Mouse (Mus musculus): ENCODE measurements around the gene Tnfsfm13. TPM values are rescaled to one million over a fixed set of nuclear protein-coding genes. Genes with fewer than 3 reads are reported as not detected.
A peak's percentile ranks its signal among the peaks of the same experiment; 100 is the strongest.

Gene Tnfsfm13
- polyA plus RNA-seq, 1 experiment from 2014 or later, result 1.8 TPM

- Histone ChIP-seq H3K4me3 (no peak overlapping the region), H3K9ac (no peak overlapping the region), H3K27ac (no peak overlapping the region), H3K4me2 (no peak overlapping the region), H3K36me3 (replicated peaks) (peaks cover 50% of the 10 kb centered on the region), H3K27me3 (replicated peaks) (no peaks in the 10 kb centered on the region), H3K4me1 (peaks cover 38% of the 10 kb centered on the region), H3K9me3 (no peaks in the 10 kb centered on the region)
- ATAC-seq (replicated peaks), result no peak
- whole genome bisulfite sequencing, result 91% methylated on average over 3 of the region's 3 CpGs
Observed at GRCm38 (mm10) chr11:69666665-69667005, 29.3 kb downstream of the Tnfsfm13 start.

- ATAC-seq (replicated peaks), result no peak
Observed at GRCm38 (mm10) chr11:69665961-69666664, 29.8 kb downstream of the Tnfsfm13 start, which contains the start of gene Cd68. Gene Cd68, minus strand, starts transcription at chr11:69666153.

GRCm38 (mm10) chr11:69665457-69665960 is 30.4 kb downstream of the Tnfsfm13 start:
- peaks cover 50% of the 10 kb centered on the region for H3K36me3 ChIP-seq (replicated peaks)
- 0 out of 2 replicates have a peak overlapping the region, but pooled peaks have one; percentile 17 for H3K27ac ChIP-seq

More at GRCm38 (mm10) chr11:69665961-69666664, 29.8 kb downstream of the Tnfsfm13 start, which contains the start of gene Cd68:
- 32% methylated on average over 7 of the region's 7 CpGs for WGBS
- Histone ChIP-seq H3K27me3 (replicated peaks) (no peaks in the 10 kb centered on the region), H3K9ac (no peak within 1 kb of the TSS), H3K9me3 (no peaks in the 10 kb centered on the region), H3K36me3 (replicated peaks) (peaks cover 50% of the 10 kb centered on the region), H3K27ac (peak within 1 kb of the TSS; percentile 17; the same call in 1 of the 2 replicates), H3K4me3 (no peak within 1 kb of the TSS), H3K4me1 (peaks cover 43% of the 10 kb centered on the region), H3K4me2 (no peak within 1 kb of the TSS)

GRCm38 (mm10) chr11:69664841-69665240 is 31.1 kb downstream of the Tnfsfm13 start:
- H3K4me2 ChIP-seq, result no peak overlapping the region
- peaks cover 49% of the 10 kb centered on the region for H3K36me3 ChIP-seq (replicated peaks)
- H3K27me3 ChIP-seq (replicated peaks), result no peaks in the 10 kb centered on the region
- H3K9me3 ChIP-seq, result no peaks in the 10 kb centered on the region
- H3K4me1 ChIP-seq, result peaks cover 41% of the 10 kb centered on the region
- no peak overlapping the region for H3K27ac ChIP-seq
- ATAC-seq (replicated peaks), result no peak
- 93% methylated on average over 7 of the region's 7 CpGs for WGBS
- no peak overlapping the region for H3K4me3 ChIP-seq
- H3K9ac ChIP-seq, result no peak overlapping the region

More at GRCm38 (mm10) chr11:69665457-69665960, 30.4 kb downstream of the Tnfsfm13 start:
- 83% methylated on average over 9 of the region's 9 CpGs for WGBS
- no peaks in the 10 kb centered on the region for H3K9me3 ChIP-seq
- no peak overlapping the region for H3K4me2 ChIP-seq
- H3K4me1 ChIP-seq, result peaks cover 43% of the 10 kb centered on the region
- H3K4me3 ChIP-seq, result no peak overlapping the region
- no peak overlapping the region for H3K9ac ChIP-seq
- no peaks in the 10 kb centered on the region for H3K27me3 ChIP-seq (replicated peaks)
- no peak for ATAC-seq (replicated peaks)

DNA sequence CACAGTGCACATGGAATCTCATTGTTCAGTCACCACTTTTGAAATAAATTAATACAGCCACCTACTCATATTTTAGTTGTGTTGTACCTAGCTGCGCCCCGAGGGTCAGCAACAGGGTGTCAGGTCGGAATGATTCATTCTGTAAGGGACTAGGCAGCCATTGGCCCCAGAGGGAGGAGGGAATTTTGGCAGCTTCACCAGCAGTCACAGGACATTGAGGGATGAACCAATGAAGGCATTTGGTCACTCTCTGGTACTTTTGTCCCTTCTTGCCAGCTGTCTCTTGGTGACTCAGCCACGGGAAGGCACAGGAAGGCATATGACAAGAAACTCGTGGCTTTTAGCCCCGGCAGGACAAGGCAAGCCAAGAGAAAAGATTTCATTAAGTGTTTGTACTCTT is 32.1 kb downstream of the Tnfsfm13 start:
- H3K4me3 ChIP-seq, result no peak overlapping the region
- ATAC-seq (replicated peaks), result no peak
- H3K4me2 ChIP-seq, result no peak overlapping the region
- peak overlapping the region; percentile 97 for H3K27ac ChIP-seq
- H3K36me3 ChIP-seq (replicated peaks), result peaks cover 43% of the 10 kb centered on the region
- no peaks in the 10 kb centered on the region for H3K9me3 ChIP-seq
- H3K9ac ChIP-seq, result no peak overlapping the region
- peaks cover 32% of the 10 kb centered on the region for H3K4me1 ChIP-seq
- WGBS, result 89% methylated on average over 6 of the region's 6 CpGs
- no peaks in the 10 kb centered on the region for H3K27me3 ChIP-seq (replicated peaks)

DNA sequence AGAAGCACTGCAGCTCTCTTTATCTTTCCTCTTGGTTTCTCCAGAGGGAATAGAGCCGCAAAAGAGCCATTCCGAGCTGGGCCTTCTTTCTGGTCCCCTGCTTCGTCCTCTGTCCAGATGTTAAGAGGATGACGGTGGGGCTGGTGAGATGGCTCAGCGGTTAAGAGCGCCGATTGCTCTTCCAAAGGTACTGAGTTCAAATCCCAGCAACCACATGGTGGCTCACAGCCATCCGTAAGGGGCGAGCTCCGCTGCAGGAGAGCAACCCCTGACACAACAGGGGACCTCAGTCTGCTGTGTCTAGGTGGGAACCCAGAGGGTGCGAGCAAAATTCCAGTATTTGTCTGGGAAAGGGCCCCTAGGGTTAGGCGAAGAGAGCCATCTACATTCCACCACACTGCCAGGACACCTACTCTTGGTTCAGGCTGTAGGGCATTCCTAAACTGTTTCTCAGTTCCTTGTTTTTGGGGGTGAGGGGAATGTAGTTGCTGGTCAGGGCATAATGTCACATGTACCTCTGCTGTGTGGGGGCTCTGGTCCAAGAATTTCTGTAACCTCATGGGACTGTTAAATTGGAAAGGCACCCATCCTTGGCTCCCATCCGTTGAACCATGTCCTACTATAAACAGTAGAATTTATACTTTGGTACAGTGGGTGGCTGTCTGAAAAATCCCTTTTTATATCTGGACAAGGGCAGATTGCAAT is 32.8 kb downstream of the Tnfsfm13 start:
- WGBS, result 70% methylated on average over 13 of the region's 13 CpGs
- peak; percentile 41 for ATAC-seq (replicated peaks)
- Histone ChIP-seq H3K27me3 (replicated peaks) (no peaks in the 10 kb centered on the region), H3K4me1 (peaks cover 28% of the 10 kb centered on the region), H3K9me3 (no peaks in the 10 kb centered on the region), H3K4me3 (peak overlapping the region; percentile 67), H3K27ac (peak overlapping the region; percentile 97), H3K36me3 (replicated peaks) (peaks cover 37% of the 10 kb centered on the region), H3K9ac (peak overlapping the region; percentile 48), H3K4me2 (peak overlapping the region; percentile 61)

DNA sequence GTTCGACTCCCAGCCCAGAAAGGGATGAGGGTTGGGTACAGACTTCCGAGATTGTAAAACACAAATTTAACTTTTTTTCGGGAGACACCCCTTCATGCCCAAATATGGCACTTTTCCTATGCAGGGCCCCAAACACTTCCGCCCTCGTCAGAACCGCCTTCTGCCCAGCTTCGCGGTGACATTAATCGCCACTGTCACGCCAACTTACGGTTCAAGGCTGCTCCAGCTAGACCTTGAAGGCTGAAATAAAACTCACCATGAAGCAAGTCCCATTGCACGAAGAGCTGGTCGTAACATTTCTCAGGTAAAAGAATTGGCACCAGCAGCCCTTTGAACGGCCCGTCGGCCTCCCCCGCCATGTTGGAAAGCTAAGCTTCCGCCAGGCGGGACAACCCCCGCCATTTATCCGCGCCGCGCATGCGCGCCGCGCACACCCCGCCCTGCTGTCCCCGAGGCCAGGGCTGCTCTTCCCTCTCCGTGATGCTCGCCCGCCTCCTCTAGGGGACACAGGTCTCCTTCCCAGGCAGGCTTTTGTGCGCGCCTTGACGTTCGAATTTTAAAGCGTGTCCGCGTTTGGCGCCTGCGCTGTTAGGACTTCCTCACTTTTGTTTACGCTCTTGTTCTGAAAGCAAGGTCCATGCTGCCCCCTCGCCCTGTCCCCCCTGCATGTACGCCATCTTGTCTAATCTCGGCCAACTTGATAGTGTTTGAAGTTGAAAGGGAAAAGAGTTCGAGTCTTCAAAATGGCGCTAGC is 33.5 kb downstream of the Tnfsfm13 start, which contains the start of gene Mpdu1:
TSS of gene Mpdu1 (minus strand) at position 430 of the 754 bp plus-strand sequence.
- Histone ChIP-seq H3K9me3 (no peaks in the 10 kb centered on the region), H3K4me3 (peak within 1 kb of the TSS; percentile 67), H3K4me2 (peak within 1 kb of the TSS; percentile 61), H3K4me1 (peaks cover 28% of the 10 kb centered on the region), H3K27me3 (replicated peaks) (no peaks in the 10 kb centered on the region), H3K36me3 (replicated peaks) (peaks cover 38% of the 10 kb centered on the region), H3K9ac (peak within 1 kb of the TSS; percentile 69), H3K27ac (peak within 1 kb of the TSS; percentile 97)
- ATAC-seq (replicated peaks), result peak; percentile 95
- under 1% methylated on average over 48 of the region's 48 CpGs for WGBS

DNA sequence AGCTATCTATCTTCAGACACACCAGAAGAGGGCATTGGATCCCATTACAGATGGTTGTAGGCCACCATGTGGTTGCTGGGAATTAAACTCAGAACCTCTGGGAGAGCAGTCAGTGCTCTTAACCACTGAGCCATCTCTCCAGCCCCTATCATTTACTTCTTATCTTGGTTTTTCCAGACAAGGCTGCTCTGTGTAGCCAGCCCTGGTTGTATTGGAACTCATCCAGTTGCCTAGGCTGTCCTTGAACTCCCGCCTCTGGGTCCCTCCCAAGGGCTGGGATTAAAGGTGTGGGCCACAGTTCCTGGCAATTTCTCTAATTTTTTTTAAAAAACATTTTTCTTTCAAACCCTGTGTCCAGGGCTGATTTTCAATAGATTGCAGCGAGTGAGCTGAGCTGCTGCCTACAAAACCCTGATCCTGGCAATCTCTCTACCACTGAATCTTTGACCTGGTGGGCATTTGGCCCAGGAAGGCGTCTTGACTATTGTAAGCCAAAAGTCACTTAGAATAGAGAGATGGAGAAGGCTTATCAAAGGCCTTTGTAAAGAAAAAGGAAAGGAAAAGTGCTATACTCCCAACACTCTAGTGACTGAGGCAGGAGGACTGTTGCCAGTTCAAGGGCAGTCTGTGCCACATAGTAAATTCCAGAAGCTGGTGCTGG is 34.5 kb downstream of the Tnfsfm13 start:
- no peaks in the 10 kb centered on the region for H3K27me3 ChIP-seq (replicated peaks)
- H3K4me3 ChIP-seq, result peak overlapping the region; percentile 67
- H3K27ac ChIP-seq, result peak overlapping the region; percentile 97
- WGBS, result 76% methylated on average over 3 of the region's 3 CpGs
- H3K9me3 ChIP-seq, result no peaks in the 10 kb centered on the region
- H3K9ac ChIP-seq, result peak overlapping the region; percentile 69
- no peak for ATAC-seq (replicated peaks)
- H3K36me3 ChIP-seq (replicated peaks), result peaks cover 42% of the 10 kb centered on the region
- H3K4me2 ChIP-seq, result peak overlapping the region; percentile 61
- H3K4me1 ChIP-seq, result peaks cover 31% of the 10 kb centered on the region

- H3K9ac ChIP-seq, result no peak overlapping the region
- peaks cover 26% of the 10 kb centered on the region for H3K4me1 ChIP-seq
- no peak overlapping the region for H3K4me2 ChIP-seq
- WGBS, result 87% methylated on average over 15 of the region's 15 CpGs
- H3K4me3 ChIP-seq, result no peak overlapping the region
- H3K27ac ChIP-seq, result no peak overlapping the region
- H3K36me3 ChIP-seq (replicated peaks), result peaks cover 25% of the 10 kb centered on the region
- no peaks in the 10 kb centered on the region for H3K9me3 ChIP-seq
- no peaks in the 10 kb centered on the region for H3K27me3 ChIP-seq (replicated peaks)
- no peak for ATAC-seq (replicated peaks)
Observed at GRCm38 (mm10) chr11:69657462-69657881, 38.4 kb downstream of the Tnfsfm13 start.

GRCm38 (mm10) chr11:69656617-69657461 is 39.1 kb downstream of the Tnfsfm13 start:
- Histone ChIP-seq H3K27me3 (replicated peaks) (no peaks in the 10 kb centered on the region), H3K4me3 (no peak overlapping the region), H3K36me3 (replicated peaks) (peaks cover 32% of the 10 kb centered on the region), H3K9me3 (no peaks in the 10 kb centered on the region), H3K27ac (no peak overlapping the region), H3K4me1 (peaks cover 26% of the 10 kb centered on the region), H3K4me2 (no peak overlapping the region), H3K9ac (no peak overlapping the region)
- no peak for ATAC-seq (replicated peaks)
- 83% methylated on average over 10 of the region's 10 CpGs for WGBS

- H3K4me1 ChIP-seq, result peaks cover 18% of the 10 kb centered on the region
- no peak overlapping the region for H3K4me3 ChIP-seq
- no peaks in the 10 kb centered on the region for H3K27me3 ChIP-seq (replicated peaks)
- H3K27ac ChIP-seq, result no peak overlapping the region
- H3K36me3 ChIP-seq (replicated peaks), result peaks cover 38% of the 10 kb centered on the region
- H3K9ac ChIP-seq, result no peak overlapping the region
- ATAC-seq (replicated peaks), result no peak
- H3K9me3 ChIP-seq, result no peaks in the 10 kb centered on the region
- WGBS, result 89% methylated on average over 5 of the region's 5 CpGs
- H3K4me2 ChIP-seq, result no peak overlapping the region
Observed at GRCm38 (mm10) chr11:69656065-69656455, 39.8 kb downstream of the Tnfsfm13 start.

Measured in midbrain, embryonic 15.5 days (tissue).